Mouse (Mus musculus) adrenal gland, adult 2 months (tissue): ENCODE measurements around the gene Muc5ac. TPM values are rescaled to one million over a fixed set of nuclear protein-coding genes. Genes with fewer than 3 reads are reported as not detected.

Experiments
- DNase-seq: peaks from one replicate; pipeline ENCODE4 v3.0.0; 2021
- polyA plus RNA-seq: library from polyadenylated mRNA; depleted of rRNA; stranded (reverse); fragments of >200 nt; gene quantifications from 2 replicates; pipeline ENCODE4 v1.2.3, GENCODE M21; 2012; rRNA removed
- total RNA-seq, 2 experiments: library from RNA; stranded (reverse); gene quantifications; 2 replicates each; pipeline ENCODE4 v1.2.3; 2021

Gene Muc5ac
- total and polyA plus RNA-seq, 3 experiments: not detected

- DNase-seq: no peak
Observed at GRCm38 (mm10) chr7:141835941-141836340, 47.2 kb downstream of the Muc5ac start.

- no peak for DNase-seq
Observed at GRCm38 (mm10) chr7:141836423-141836822, 47.7 kb downstream of the Muc5ac start.

- no peak for DNase-seq
Observed at GRCm38 (mm10) chr7:141838779-141839178, 50.0 kb downstream of the Muc5ac start, which contains the start of gene Muc5b. TSS of gene Muc5b (plus strand) at chr7:141839070.

- DNase-seq: no peak
Observed at GRCm38 (mm10) chr7:141840354-141840753, 51.6 kb downstream of the Muc5ac start.

GRCm38 (mm10) chr7:141861046-141861445 is 72.3 kb downstream of the Muc5ac start:
- DNase-seq: no peak

Other genes with a start within 250 kb of the Muc5ac start
- 10 to 100 TPM; 50.7 to 69.2 TPM for gene Chid1, start 249.1 kb upstream of the Muc5ac start, total RNA-seq
- 34.7 and 37.4 TPM in 2 replicates for gene Chid1, start 249.1 kb upstream of the Muc5ac start, polyA plus RNA-seq
- gene Ap2a2, start 226.8 kb upstream of the Muc5ac start, total RNA-seq: 10 to 100 TPM; 51.3 to 70.1 TPM
- gene Ap2a2, start 226.8 kb upstream of the Muc5ac start, polyA plus RNA-seq: 33.8 and 36.4 TPM in 2 replicates
- gene Muc6, start 133.7 kb upstream of the Muc5ac start, total RNA-seq: not detected
- 0.01 and 0.09 TPM in 2 replicates for gene Muc6, start 133.7 kb upstream of the Muc5ac start, polyA plus RNA-seq
- gene Muc2, start 98.6 kb upstream of the Muc5ac start, total RNA-seq: under 1 TPM; 0.17 to 0.75 TPM
- 0.54 and 0.67 TPM in 2 replicates for gene Muc2, start 98.6 kb upstream of the Muc5ac start, polyA plus RNA-seq
- gene Muc5b, start 50.1 kb downstream of the Muc5ac start, total RNA-seq: not detected
- gene Muc5b, start 50.1 kb downstream of the Muc5ac start, polyA plus RNA-seq: not detected in 2 replicates
- 10 to 100 TPM; 58.2 to 61.5 TPM for gene Tollip, start 129.5 kb downstream of the Muc5ac start, total RNA-seq
- 51.2 and 81.5 TPM in 2 replicates for gene Tollip, start 129.5 kb downstream of the Muc5ac start, polyA plus RNA-seq
- gene Brsk2, start 160.8 kb downstream of the Muc5ac start, total RNA-seq: 1 to 10 TPM; 3.1 to 3.8 TPM
- 2.1 and 2.5 TPM in 2 replicates for gene Brsk2, start 160.8 kb downstream of the Muc5ac start, polyA plus RNA-seq